Mouse (Mus musculus): Measurements from ENCODE around the gene 4933402D24Rik.
A peak's percentile ranks its signal among the peaks of the same experiment; 100 is the strongest.

Gene 4933402D24Rik

GRCm38 (mm10) chr1:63769167-63769566, at the start of gene 4933402D24Rik:
Gene 4933402D24Rik, minus strand, starts transcription at chr1:63769267.
- no peak for DNase-seq (ENCODE audit: low spot score)

- DNase-seq (ENCODE audit: low spot score), result no peak
Measured at GRCm38 (mm10) chr1:63808584-63808983, 39.5 kb upstream of the 4933402D24Rik start.

GRCm38 (mm10) chr1:63805095-63805494, 36.0 kb upstream of the 4933402D24Rik start:
- no peak for DNase-seq (ENCODE audit: low spot score)

GRCm38 (mm10) chr1:63794326-63794725, 25.3 kb upstream of the 4933402D24Rik start:
- no peak for DNase-seq (ENCODE audit: low spot score)

- no peak for DNase-seq (ENCODE audit: low spot score)
Measured at GRCm38 (mm10) chr1:63776902-63777630, 8.0 kb upstream of the 4933402D24Rik start.

GRCm38 (mm10) chr1:63776396-63776795, 7.3 kb upstream of the 4933402D24Rik start:
- DNase-seq (ENCODE audit: low spot score), result no peak

- DNase-seq (ENCODE audit: low spot score), result no peak
Measured at GRCm38 (mm10) chr1:63770309-63770708, 1.2 kb upstream of the 4933402D24Rik start.

- no peak for DNase-seq (ENCODE audit: low spot score)
Measured at GRCm38 (mm10) chr1:63768112-63768511, 955 bp downstream of the 4933402D24Rik start.

GRCm38 (mm10) chr1:63764395-63764794, 4.7 kb downstream of the 4933402D24Rik start:
- no peak for DNase-seq (ENCODE audit: low spot score)

- DNase-seq (ENCODE audit: low spot score), result no peak
Measured at GRCm38 (mm10) chr1:63763881-63764386, 5.1 kb downstream of the 4933402D24Rik start.

GRCm38 (mm10) chr1:63763212-63763694, 5.8 kb downstream of the 4933402D24Rik start:
- peak; percentile 77 for DNase-seq (ENCODE audit: low spot score)

GRCm38 (mm10) chr1:63756005-63756404, 13.1 kb downstream of the 4933402D24Rik start:
- no peak for DNase-seq (ENCODE audit: low spot score)

GRCm38 (mm10) chr1:63730240-63730771, 38.8 kb downstream of the 4933402D24Rik start, which contains the start of the genes Mdh1b and Fastkd2:
Gene Mdh1b, minus strand, starts transcription at chr1:63730318.
Gene Fastkd2, plus strand, starts transcription at chr1:63730614.
- DNase-seq (ENCODE audit: low spot score), result peak; percentile 96

- DNase-seq (ENCODE audit: low spot score), result no peak
Measured at GRCm38 (mm10) chr1:63729796-63730195, 39.3 kb downstream of the 4933402D24Rik start.

GRCm38 (mm10) chr1:63720161-63720560, 48.9 kb downstream of the 4933402D24Rik start:
- no peak for DNase-seq (ENCODE audit: low spot score)

- DNase-seq (ENCODE audit: low spot score), result no peak
Measured at GRCm38 (mm10) chr1:63708876-63709275, 60.2 kb downstream of the 4933402D24Rik start.

GRCm38 (mm10) chr1:63705733-63706132, 63.3 kb downstream of the 4933402D24Rik start:
- no peak for DNase-seq (ENCODE audit: low spot score)

Data from retina, embryonic 14.5 days (tissue).